Mouse (Mus musculus) monocyte, adult 2 months (primary cell): ENCODE measurements around the gene Vtcn1.

Source experiments
- DNase-seq, 2 experiments: peaks; one replicate each; pipeline ENCODE4 v3.0.0; 2022; ENCODE audit warnings: low spot score in 2 of 2, low read depth in 1 of 2

Gene Vtcn1

GRCm38 (mm10) chr3:100856050-100856815, 31.0 kb downstream of the Vtcn1 start:
- DNase-seq, result no peak

GRCm38 (mm10) chr3:100857139-100857538, 31.9 kb downstream of the Vtcn1 start:
- DNase-seq, result no peak

- no peak for DNase-seq
These were observed 33.2 kb downstream of the Vtcn1 start for GRCm38 (mm10) chr3:100858334-100859002.

GRCm38 (mm10) chr3:100861307-100862303, 36.3 kb downstream of the Vtcn1 start:
- DNase-seq, result no peak

- DNase-seq, result no peak
These were observed 41.7 kb downstream of the Vtcn1 start for GRCm38 (mm10) chr3:100866946-100867345.

- DNase-seq, result no peak
These were observed 51.8 kb downstream of the Vtcn1 start for GRCm38 (mm10) chr3:100877057-100877456.

- no peak for DNase-seq
These were observed 56.1 kb downstream of the Vtcn1 start for GRCm38 (mm10) chr3:100881403-100881802.

- DNase-seq, result no peak
These were observed 56.8 kb downstream of the Vtcn1 start for GRCm38 (mm10) chr3:100881843-100882634.

- DNase-seq, result no peak
These were observed 64.0 kb downstream of the Vtcn1 start for GRCm38 (mm10) chr3:100889234-100889633.

GRCm38 (mm10) chr3:100890406-100890805, 65.1 kb downstream of the Vtcn1 start:
- DNase-seq, result no peak

GRCm38 (mm10) chr3:100892383-100893335, 67.4 kb downstream of the Vtcn1 start:
- DNase-seq, result no peak

- DNase-seq, result no peak
These were observed 70.2 kb downstream of the Vtcn1 start for GRCm38 (mm10) chr3:100895500-100895899.

- DNase-seq, result no peak
These were observed 80.9 kb downstream of the Vtcn1 start for GRCm38 (mm10) chr3:100906128-100906527.

- no peak for DNase-seq
These were observed 81.7 kb downstream of the Vtcn1 start for GRCm38 (mm10) chr3:100906916-100907315.

- DNase-seq, result no peak
These were observed 83.3 kb downstream of the Vtcn1 start for GRCm38 (mm10) chr3:100908594-100908993.

- DNase-seq, result no peak
These were observed 85.4 kb downstream of the Vtcn1 start for GRCm38 (mm10) chr3:100910621-100911020.

- DNase-seq, result no peak
These were observed 85.8 kb downstream of the Vtcn1 start for GRCm38 (mm10) chr3:100911026-100911425.

GRCm38 (mm10) chr3:100911498-100912213, 86.4 kb downstream of the Vtcn1 start:
- DNase-seq, result no peak

- no peak for DNase-seq
These were observed 91.6 kb downstream of the Vtcn1 start for GRCm38 (mm10) chr3:100916844-100917243.
